Mouse (Mus musculus) intestine, postnatal 0 days (tissue): ENCODE measurements around the gene Fermt2. TPM values are rescaled to one million over a fixed set of nuclear protein-coding genes. Genes with fewer than 3 reads are reported as not detected.

ENCODE experiments used
- ATAC-seq: fragments of 200-750 bp; cut with Nextera tagmentation; 2 replicates; pipeline ENCODE4 v1.8.0; 2017; ENCODE audit warnings: mild to moderate bottlenecking, moderate TSS enrichment, moderate library complexity
- H3K27ac ChIP-seq: fragments of 300-500 bp; sonication (generic); 2 replicates; pipeline ENCODE4 v1.5.1; 2014; ENCODE audit warnings: mild to moderate bottlenecking, low read depth, low read length, moderate library complexity
- H3K27me3 ChIP-seq: fragments of 300-500 bp; sonication (generic); replicated peaks from 2 replicates; pipeline ENCODE4 v1.6.1; 2014; ENCODE audit warnings: low read length, mixed read lengths; ENCODE audit not compliant: control insufficient read depth, insufficient read depth
- H3K36me3 ChIP-seq: fragments of 300-500 bp; sonication (generic); 2 replicates; pipeline ENCODE4 v1.6.1; 2014; ENCODE audit warnings: mild to moderate bottlenecking, moderate library complexity; ENCODE audit not compliant: control insufficient read depth, insufficient read depth
- H3K4me1 ChIP-seq: fragments of 300-500 bp; sonication (generic); replicated peaks from 2 replicates; pipeline ENCODE4 v1.6.1; 2014; ENCODE audit warnings: antibody characterized with exemption, low read length, mixed read lengths; ENCODE audit not compliant: control insufficient read depth, insufficient read depth
- H3K4me2 ChIP-seq: fragments of 300-500 bp; sonication (generic); replicated peaks from 2 replicates; pipeline ENCODE4 v1.6.1; 2014; ENCODE audit warnings: low read depth, mild to moderate bottlenecking, moderate library complexity
- H3K4me3 ChIP-seq: fragments of 300-500 bp; sonication (generic); 2 replicates; pipeline ENCODE4 v1.5.1; 2014; ENCODE audit warnings: low read depth, low read length
- H3K9ac ChIP-seq: fragments of 300-500 bp; sonication (generic); 2 replicates; pipeline ENCODE4 v1.6.1; 2014; ENCODE audit warnings: mild to moderate bottlenecking, low read depth, low read length
- H3K9me3 ChIP-seq: fragments of 300-500 bp; sonication (generic); 2 replicates; pipeline ENCODE4 v1.6.1; 2016; ENCODE audit warnings: mixed run types; ENCODE audit not compliant: control insufficient read depth
- CTCF ChIP-seq: sonication (generic); IDR thresholded peaks from 2 replicates; pipeline ENCODE4 v1.5.1; 2016; ENCODE audit warnings: low read depth, mild to moderate bottlenecking, control low read depth, antibody characterized with exemption, moderate library complexity
- WGBS: fragments of 180-500 bp; shearing (Covaris S2); extraction: QIAGEN DNeasy Blood & Tissue Kit; methylation state at CpG from one replicate; pipeline ENCODE4 v1.1.7; 2014; 5-methylcytosine and 5-hydroxymethylcytosine counted together
- polyA plus RNA-seq: library from polyadenylated mRNA; unstranded; fragments of >200 nt; fragmentation: Nextera tagmentation; extraction: Ambion mirVana; gene quantifications from 2 replicates; pipeline ENCODE4 v1.2.1, GENCODE M21; 2015

Gene Fermt2
- polyA plus RNA-seq, 1 experiment from 2014 or later, result 138 TPM

DNA sequence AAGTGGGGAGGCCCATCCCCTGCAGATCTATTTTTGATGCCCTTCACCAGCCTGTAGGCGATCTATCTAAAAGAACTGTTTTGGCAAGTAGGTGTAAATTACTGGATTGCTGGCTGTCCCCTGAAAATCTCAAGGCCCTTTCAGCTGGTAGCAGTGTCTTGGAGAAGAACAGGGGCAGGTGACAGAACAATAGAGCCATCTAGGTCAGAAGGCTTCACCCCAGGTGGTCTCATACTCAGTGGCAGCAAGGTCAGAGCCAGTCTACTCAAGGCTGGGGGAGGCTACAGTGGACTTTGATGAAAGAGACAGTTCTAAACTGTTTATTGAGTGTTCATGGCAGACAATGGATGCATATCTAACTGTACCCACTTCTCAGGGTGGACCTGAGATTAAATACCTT is 29.1 kb upstream of the Fermt2 start:
- Histone ChIP-seq H3K9me3 (no peaks in the 10 kb centered on the region), H3K4me3 (no peak overlapping the region), H3K27me3 (no peaks in the 10 kb centered on the region), H3K4me2 (no peak overlapping the region), H3K36me3 (no peaks in the 10 kb centered on the region), H3K9ac (no peak overlapping the region), H3K4me1 (no peaks in the 10 kb centered on the region), H3K27ac (no peak overlapping the region)
- no peak for ATAC-seq
- 85% methylated on average over 1 of the region's 1 CpGs for WGBS
- TF ChIP-seq CTCF, result no peak

DNA sequence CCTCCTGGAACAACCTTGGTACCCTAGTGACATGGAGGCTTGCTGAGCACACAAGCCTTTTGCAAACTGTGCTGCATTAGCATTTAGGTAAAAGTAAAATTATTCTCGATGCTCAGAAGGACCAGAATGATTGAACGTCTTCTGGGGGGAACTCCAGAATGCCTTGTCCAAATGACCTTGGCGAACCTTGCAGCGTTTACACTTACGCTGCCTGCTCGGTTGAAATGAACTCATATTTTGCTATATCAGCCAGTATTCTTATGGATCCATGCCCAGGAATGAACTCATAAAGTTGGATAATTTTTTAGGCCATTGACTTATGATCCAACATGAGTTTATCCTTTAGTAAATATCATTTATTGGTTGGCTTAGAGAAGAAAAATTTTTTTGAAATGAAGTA is 24.4 kb upstream of the Fermt2 start:
- Histone ChIP-seq H3K4me2 (no peak overlapping the region), H3K9ac (no peak overlapping the region), H3K9me3 (no peaks in the 10 kb centered on the region), H3K4me1 (no peaks in the 10 kb centered on the region), H3K36me3 (no peaks in the 10 kb centered on the region), H3K27ac (no peak overlapping the region), H3K4me3 (no peak overlapping the region), H3K27me3 (no peaks in the 10 kb centered on the region)
- WGBS, result 74% methylated on average over 6 of the region's 6 CpGs
- no peak for TF ChIP-seq CTCF
- ATAC-seq, result no peak

GRCm38 (mm10) chr14:45553854-45554253 is 23.9 kb upstream of the Fermt2 start:
- ATAC-seq, result no peak
- no peak for TF ChIP-seq CTCF
- Histone ChIP-seq H3K9me3 (no peaks in the 10 kb centered on the region), H3K27ac (no peak overlapping the region), H3K4me2 (no peak overlapping the region), H3K27me3 (no peaks in the 10 kb centered on the region), H3K4me3 (no peak overlapping the region), H3K36me3 (no peaks in the 10 kb centered on the region), H3K9ac (no peak overlapping the region), H3K4me1 (no peaks in the 10 kb centered on the region)
- WGBS, result 60% methylated on average over 2 of the region's 2 CpGs

- no peaks in the 10 kb centered on the region for H3K9me3 ChIP-seq
Measured at GRCm38 (mm10) chr14:45552431-45552830, 22.5 kb upstream of the Fermt2 start.

DNA sequence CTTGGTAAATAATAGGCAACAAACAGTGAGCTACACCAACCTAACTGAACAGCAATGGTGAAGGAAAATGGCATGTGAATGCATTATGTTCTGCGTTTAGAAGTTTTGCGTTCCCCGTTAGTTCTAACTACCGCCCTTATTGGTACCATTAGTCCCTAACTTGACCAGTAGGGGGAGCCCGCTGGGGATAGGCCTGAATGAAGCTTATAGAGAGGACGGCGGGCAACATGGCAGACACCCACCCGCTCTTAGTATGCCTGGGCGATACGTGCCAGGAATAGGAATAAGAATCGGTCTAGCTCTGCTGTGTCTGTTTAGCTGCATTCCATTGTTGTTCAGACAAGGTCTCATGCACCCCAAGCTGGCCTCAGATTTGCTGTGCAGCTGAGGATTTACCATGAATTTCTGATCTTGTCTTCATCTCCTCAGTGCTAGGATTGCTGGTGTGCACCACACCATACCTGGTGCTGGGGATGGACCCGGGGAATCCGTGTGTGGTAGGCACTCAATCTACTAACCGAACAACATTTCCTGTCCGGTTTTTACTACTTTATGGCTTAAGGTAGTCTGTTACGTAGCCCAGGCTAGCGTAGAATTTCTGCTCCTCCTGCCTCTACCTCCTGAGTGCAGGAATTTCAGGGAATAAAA is 21.3 kb upstream of the Fermt2 start:
- WGBS, result 59% methylated on average over 17 of the region's 17 CpGs
- peak; percentile 72 for TF ChIP-seq CTCF
- Histone ChIP-seq H3K4me1 (no peaks in the 10 kb centered on the region), H3K27me3 (no peaks in the 10 kb centered on the region), H3K9me3 (no peaks in the 10 kb centered on the region), H3K36me3 (no peaks in the 10 kb centered on the region), H3K27ac (no peak overlapping the region), H3K9ac (no peak overlapping the region), H3K4me2 (no peak overlapping the region), H3K4me3 (no peak overlapping the region)
- no peak for ATAC-seq

More at GRCm38 (mm10) chr14:45552431-45552830, 22.5 kb upstream of the Fermt2 start:
- Histone ChIP-seq H3K4me3 (no peak overlapping the region), H3K27ac (no peak overlapping the region), H3K36me3 (no peaks in the 10 kb centered on the region), H3K4me2 (no peak overlapping the region), H3K27me3 (no peaks in the 10 kb centered on the region), H3K9ac (no peak overlapping the region), H3K4me1 (no peaks in the 10 kb centered on the region)
- ATAC-seq, result no peak
- WGBS, result 81% methylated on average over 4 of the region's 4 CpGs
- no peak; the same call in 1 of the 2 replicates for TF ChIP-seq CTCF

DNA sequence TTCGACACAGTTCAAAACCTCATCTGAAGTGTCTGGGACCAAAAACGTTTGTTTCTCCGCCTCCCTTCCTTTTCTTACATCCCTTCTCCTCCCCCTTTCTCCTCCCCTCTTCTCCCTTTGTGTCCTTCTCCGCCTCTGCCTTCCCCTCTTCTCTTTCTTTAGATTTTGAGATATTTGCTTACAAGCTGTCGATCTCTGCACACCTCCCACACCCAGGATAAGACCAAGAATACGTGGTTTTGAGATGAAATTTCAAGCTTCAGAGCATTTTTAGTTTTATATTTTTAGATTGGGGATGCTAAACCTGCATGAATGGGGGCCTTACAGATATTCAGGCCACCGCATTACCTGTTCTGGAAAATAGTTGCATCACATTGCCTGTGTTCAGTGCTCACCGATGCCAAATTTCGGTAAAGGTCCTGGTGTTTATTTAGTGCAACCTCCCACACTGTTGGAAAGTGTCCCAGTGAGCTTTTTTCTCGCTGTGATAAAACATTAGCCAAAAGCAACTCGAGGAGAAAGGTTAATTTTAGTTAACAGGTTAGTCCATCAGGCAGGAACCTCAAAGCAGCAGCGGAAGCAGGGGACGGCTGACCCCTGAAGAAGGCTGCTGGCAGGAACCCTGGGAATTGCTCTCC is 20.2 kb upstream of the Fermt2 start:
- Histone ChIP-seq H3K9ac (no peak overlapping the region), H3K27ac (no peak overlapping the region), H3K9me3 (no peaks in the 10 kb centered on the region), H3K4me2 (no peak overlapping the region), H3K4me3 (no peak overlapping the region), H3K4me1 (no peaks in the 10 kb centered on the region), H3K27me3 (no peaks in the 10 kb centered on the region), H3K36me3 (no peaks in the 10 kb centered on the region)
- ATAC-seq, result no peak
- no peak for TF ChIP-seq CTCF
- 70% methylated on average over 13 of the region's 13 CpGs for WGBS
